Mouse (Mus musculus): Measurements from ENCODE around the gene Fam98a. TPM values are rescaled to one million over a fixed set of nuclear protein-coding genes. Genes with fewer than 3 reads are reported as not detected.
A peak's percentile ranks its signal among the peaks of the same experiment; 100 is the strongest.

The Fam98a gene
- total and polyA plus RNA-seq, 2 experiments, result 7.6 to 11.8 TPM

- H3K9ac ChIP-seq (ENCODE audit: low read depth, low read length), result no peak overlapping the region
- H3K4me3 ChIP-seq (ENCODE audit: insufficient read depth, low read depth, low read length), result no peak overlapping the region
- H3K27ac ChIP-seq (replicated peaks; ENCODE audit: insufficient read depth, low read depth, low read length), result no peak overlapping the region
- no peaks in the 10 kb centered on the region; the same call in none of the 2 replicates for H3K36me3 ChIP-seq (ENCODE audit: control insufficient read depth, insufficient read depth, low read length)
- TF ChIP-seq POLR2A (IDR thresholded peaks at IDR 0.05; ENCODE audit: extremely low read depth, insufficient read depth, low read length) (no peak), CTCF (IDR thresholded peaks at IDR 0.05; ENCODE audit: low read depth, low read length) (no peak)
- WGBS, result 77% methylated on average over 10 of the region's 10 CpGs
- no peaks in the 10 kb centered on the region for H3K79me2 ChIP-seq (ENCODE audit: control insufficient read depth, insufficient read depth, low read length)
- peaks cover 6% of the 10 kb centered on the region for H3K4me1 ChIP-seq (ENCODE audit: control insufficient read depth, insufficient read depth, low read length)
- no peaks in the 10 kb centered on the region for H3K27me3 ChIP-seq (ENCODE audit: control insufficient read depth, insufficient read depth, low read length)
- peak; percentile 71 for DNase-seq (ENCODE audit: extremely low read depth, low read depth, low spot score)
These were observed 45.6 kb downstream of the Fam98a start for GRCm38 (mm10) chr17:75506097-75506675.

GRCm38 (mm10) chr17:75505053-75505452 lies 46.7 kb downstream of the Fam98a start:
- DNase-seq (ENCODE audit: extremely low read depth, low read depth, low spot score), result peak; percentile 4
- Histone ChIP-seq H3K4me1 (ENCODE audit: control insufficient read depth, insufficient read depth, low read length) (peaks cover 6% of the 10 kb centered on the region), H3K9ac (ENCODE audit: low read depth, low read length) (no peak overlapping the region), H3K79me2 (ENCODE audit: control insufficient read depth, insufficient read depth, low read length) (no peaks in the 10 kb centered on the region), H3K27me3 (ENCODE audit: control insufficient read depth, insufficient read depth, low read length) (no peaks in the 10 kb centered on the region), H3K36me3 (ENCODE audit: control insufficient read depth, insufficient read depth, low read length) (no peaks in the 10 kb centered on the region; the same call in none of the 2 replicates), H3K27ac (replicated peaks; ENCODE audit: insufficient read depth, low read depth, low read length) (no peak overlapping the region), H3K4me3 (ENCODE audit: insufficient read depth, low read depth, low read length) (no peak overlapping the region)
- TF ChIP-seq POLR2A (IDR thresholded peaks at IDR 0.05; ENCODE audit: extremely low read depth, insufficient read depth, low read length), result no peak
- no peak for TF ChIP-seq CTCF (IDR thresholded peaks at IDR 0.05; ENCODE audit: low read depth, low read length)
- 69% methylated on average over 5 of the region's 5 CpGs for WGBS

- Histone ChIP-seq H3K79me2 (ENCODE audit: control insufficient read depth, insufficient read depth, low read length) (no peaks in the 10 kb centered on the region), H3K27ac (replicated peaks; ENCODE audit: insufficient read depth, low read depth, low read length) (no peak overlapping the region), H3K27me3 (ENCODE audit: control insufficient read depth, insufficient read depth, low read length) (no peaks in the 10 kb centered on the region), H3K36me3 (ENCODE audit: control insufficient read depth, insufficient read depth, low read length) (no peaks in the 10 kb centered on the region; the same call in none of the 2 replicates), H3K4me3 (ENCODE audit: insufficient read depth, low read depth, low read length) (no peak overlapping the region), H3K4me1 (ENCODE audit: control insufficient read depth, insufficient read depth, low read length) (peaks cover 6% of the 10 kb centered on the region), H3K9ac (ENCODE audit: low read depth, low read length) (no peak overlapping the region)
- peak; percentile 29 for DNase-seq (ENCODE audit: extremely low read depth, low read depth, low spot score)
- no peak for TF ChIP-seq POLR2A (IDR thresholded peaks at IDR 0.05; ENCODE audit: extremely low read depth, insufficient read depth, low read length)
- WGBS, result 83% methylated on average over 3 of the region's 3 CpGs
These were observed 48.7 kb downstream of the Fam98a start for GRCm38 (mm10) chr17:75503031-75503430.

- no peak for DNase-seq (ENCODE audit: extremely low read depth, low read depth, low spot score)
These were observed 53.5 kb downstream of the Fam98a start for GRCm38 (mm10) chr17:75498241-75498651.

GRCm38 (mm10) chr17:75495213-75495612 lies 56.5 kb downstream of the Fam98a start:
- H3K4me3 ChIP-seq (ENCODE audit: insufficient read depth, low read depth, low read length), result no peak overlapping the region
- H3K79me2 ChIP-seq (ENCODE audit: control insufficient read depth, insufficient read depth, low read length), result no peaks in the 10 kb centered on the region
- H3K4me1 ChIP-seq (ENCODE audit: control insufficient read depth, insufficient read depth, low read length), result no peaks in the 10 kb centered on the region
- no peaks in the 10 kb centered on the region for H3K36me3 ChIP-seq (ENCODE audit: control insufficient read depth, insufficient read depth, low read length)
- DNase-seq (ENCODE audit: extremely low read depth, low read depth, low spot score), result no peak
- TF ChIP-seq CTCF (IDR thresholded peaks at IDR 0.05; ENCODE audit: low read depth, low read length), result no peak
- no peak for TF ChIP-seq POLR2A (IDR thresholded peaks at IDR 0.05; ENCODE audit: extremely low read depth, insufficient read depth, low read length)
- H3K27ac ChIP-seq (replicated peaks; ENCODE audit: insufficient read depth, low read depth, low read length), result no peak overlapping the region
- H3K27me3 ChIP-seq (ENCODE audit: control insufficient read depth, insufficient read depth, low read length), result no peaks in the 10 kb centered on the region
- WGBS, result 76% methylated on average over 4 of the region's 4 CpGs
- no peak overlapping the region for H3K9ac ChIP-seq (ENCODE audit: low read depth, low read length)

More at GRCm38 (mm10) chr17:75498241-75498651, 53.5 kb downstream of the Fam98a start:
- H3K4me1 ChIP-seq (ENCODE audit: control insufficient read depth, insufficient read depth, low read length), result no peaks in the 10 kb centered on the region
- H3K9ac ChIP-seq (ENCODE audit: low read depth, low read length), result no peak overlapping the region
- no peak overlapping the region for H3K4me3 ChIP-seq (ENCODE audit: insufficient read depth, low read depth, low read length)
- H3K79me2 ChIP-seq (ENCODE audit: control insufficient read depth, insufficient read depth, low read length), result no peaks in the 10 kb centered on the region
- 95% methylated on average over 6 of the region's 6 CpGs for WGBS
- no peaks in the 10 kb centered on the region for H3K36me3 ChIP-seq (ENCODE audit: control insufficient read depth, insufficient read depth, low read length)
- no peak overlapping the region for H3K27ac ChIP-seq (replicated peaks; ENCODE audit: insufficient read depth, low read depth, low read length)
- TF ChIP-seq CTCF (IDR thresholded peaks at IDR 0.05; ENCODE audit: low read depth, low read length), result no peak
- no peak for TF ChIP-seq POLR2A (IDR thresholded peaks at IDR 0.05; ENCODE audit: extremely low read depth, insufficient read depth, low read length)
- H3K27me3 ChIP-seq (ENCODE audit: control insufficient read depth, insufficient read depth, low read length), result no peaks in the 10 kb centered on the region

Other genes starting within 250 kb of the Fam98a start
- 7.9 and 11.9 TPM in 2 replicates for gene Rasgrp3, start 116.0 kb downstream of the Fam98a start, total RNA-seq (2014; rRNA removed)
- 1.5 and 1.7 TPM in 2 replicates for gene Rasgrp3, start 116.0 kb downstream of the Fam98a start, polyA plus RNA-seq (2012; rRNA removed)